Mouse (Mus musculus) bone marrow, adult 2 months (tissue): ENCODE measurements around the gene Lnx1. TPM values are rescaled to one million over a fixed set of nuclear protein-coding genes. Genes with fewer than 3 reads are reported as not detected.

Experiments
- H3K27ac ChIP-seq: fragments of 200-500 bp; 2 replicates; pipeline ENCODE4 v1.5.1; 2012; ENCODE audit warnings: low read depth, mild to moderate bottlenecking, control low read depth, inconsistent platforms, low read length; ENCODE audit not compliant: control insufficient read depth, poor library complexity, insufficient read depth
- H3K4me1 ChIP-seq: fragments of 200-500 bp; 2 replicates; pipeline ENCODE4 v1.6.1; 2011; ENCODE audit warnings: low read length; ENCODE audit not compliant: control insufficient read depth, insufficient read depth
- H3K4me3 ChIP-seq: fragments of 200-500 bp; replicated peaks from 2 replicates; pipeline ENCODE3; 2011; ENCODE audit warnings: mild to moderate bottlenecking, low read depth, low read length, control low read depth; ENCODE audit not compliant: control insufficient read depth
- CTCF ChIP-seq: fragments of 200-500 bp; IDR thresholded peaks from 2 replicates; pipeline ENCODE4 v1.5.1; 2011; ENCODE audit warnings: low read length, control low read depth; ENCODE audit not compliant: control insufficient read depth, insufficient read depth
- POLR2A ChIP-seq: fragments of 200-500 bp; IDR thresholded peaks from 2 replicates; pipeline ENCODE4 v1.6.1; 2011; ENCODE audit warnings: low read depth, mild to moderate bottlenecking, control low read depth, low read length, borderline replicate concordance; ENCODE audit not compliant: control insufficient read depth
- whole genome bisulfite sequencing: fragments of 180-500 bp; shearing (Covaris S2); methylation state at CpG from one replicate; pipeline ENCODE4 v1.1.7; 2018; 5-methylcytosine and 5-hydroxymethylcytosine counted together
- polyA plus RNA-seq: library from polyadenylated mRNA; stranded (reverse); fragments of >200 nt; gene quantifications from 2 replicates; pipeline ENCODE4 v1.2.4, GENCODE M21; 2011; ENCODE audit warnings: low replicate concordance; ENCODE audit not compliant: missing spikeins, insufficient read depth, insufficient read length

Lnx1 gene
- polyA plus RNA-seq, 1 experiment = not detected

- TF ChIP-seq CTCF (no peak), POLR2A (no peak)
- 90% methylated on average over 8 of the region's 8 CpGs for WGBS
- Histone ChIP-seq H3K4me1 (no peaks in the 10 kb centered on the region), H3K27ac (no peak overlapping the region), H3K4me3 (no peak overlapping the region)
Measured at GRCm38 (mm10) chr5:74549566-74549965, 153.1 kb downstream of the Lnx1 start.

- TF ChIP-seq CTCF = no peak
- no peak for TF ChIP-seq POLR2A
- WGBS = 93% methylated on average over 4 of the region's 4 CpGs
- Histone ChIP-seq H3K27ac (no peak overlapping the region), H3K4me3 (no peak overlapping the region), H3K4me1 (no peaks in the 10 kb centered on the region)
Measured at GRCm38 (mm10) chr5:74545606-74546005, 157.1 kb downstream of the Lnx1 start.

Other genes with a start within 250 kb of the Lnx1 start
- 3.1 and 8.1 TPM in 2 replicates for gene Scfd2, start 171.2 kb downstream of the Lnx1 start, polyA plus RNA-seq
- gene Fip1l1, start 167.5 kb downstream of the Lnx1 start, polyA plus RNA-seq = 44.5 and 50.5 TPM in 2 replicates